Mouse (Mus musculus): ENCODE results near the gene 4930447F04Rik.

Gene 4930447F04Rik

GRCm38 (mm10) chrX:66304124-66304523 lies at the start of gene 4930447F04Rik:
Gene 4930447F04Rik (minus strand): TSS chrX:66304224.
- DNase-seq (ENCODE audit: extremely low read depth, insufficient read length, low spot score): no peak
